Mouse (Mus musculus) right cerebral cortex, adult 2 months (tissue): ENCODE data around the gene Arhgdia.
A peak's percentile ranks its signal among the peaks of the same experiment; 100 is the strongest.
"Not testable (repeated sequence)": the region's sequence is repeated elsewhere in the genome, so short reads cannot be mapped to it uniquely, and the experiment has no call there.

Experiments
- DNase-seq, 2 experiments: peaks; one replicate each; pipeline ENCODE4 v3.0.0; 2021 to 2022; ENCODE audit warnings: low spot score in 2 of 2

Arhgdia gene

DNA sequence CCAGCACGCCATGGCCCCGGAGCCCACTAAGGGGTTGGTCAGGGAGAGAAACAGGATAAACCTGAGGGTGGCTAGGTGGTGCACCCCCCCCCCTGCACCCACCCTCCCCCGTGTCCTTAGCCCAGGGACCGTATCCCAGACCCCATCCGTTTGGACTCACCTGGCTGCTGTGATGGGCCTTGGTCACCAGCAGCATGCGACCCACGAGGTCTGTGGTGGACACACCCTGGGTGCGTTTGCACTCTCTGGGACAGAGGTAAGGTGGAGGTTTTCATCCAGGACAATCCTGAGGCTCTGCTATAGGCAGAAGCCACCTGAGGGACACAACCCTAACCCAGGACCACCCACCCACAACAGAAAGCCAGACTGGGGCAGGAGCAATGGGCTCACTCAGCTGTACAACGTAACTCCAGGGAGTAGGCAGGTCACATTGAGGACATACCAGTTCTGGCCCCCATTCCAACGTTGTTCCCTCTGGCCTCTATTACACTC is 32.1 kb upstream of the Arhgdia start:
- no peak for DNase-seq

GRCm38 (mm10) chr11:120612763-120613162 is 31.3 kb upstream of the Arhgdia start:
- peak; percentile 55 to 61 for DNase-seq

DNA sequence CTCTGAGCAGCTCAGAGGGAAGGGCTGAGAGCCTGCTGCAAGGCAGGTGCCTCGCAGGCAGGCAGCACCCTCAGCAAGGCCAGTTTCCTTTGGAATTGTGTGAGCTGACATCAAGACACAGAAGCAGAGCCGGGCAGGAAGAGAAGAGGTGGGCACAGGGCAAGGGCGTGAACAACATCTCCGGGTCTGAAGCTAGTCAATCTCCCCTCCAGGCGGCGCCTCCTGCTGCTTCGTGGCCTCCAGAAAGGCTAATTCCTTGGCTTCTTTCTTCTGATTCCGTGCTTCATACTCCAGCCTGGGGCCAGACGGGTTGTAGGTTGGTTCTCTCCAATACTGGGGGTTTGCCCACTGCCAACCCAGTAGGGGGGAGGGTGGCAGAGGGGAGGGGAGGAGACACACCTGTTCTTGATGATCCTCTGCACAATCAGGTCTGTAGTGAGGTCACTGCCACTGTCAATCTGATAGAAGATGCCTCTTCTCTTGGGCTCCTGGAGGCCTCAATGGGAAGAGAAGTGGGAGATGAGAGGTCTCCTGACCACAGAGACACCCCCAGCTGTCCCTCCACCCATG is 29.1 kb upstream of the Arhgdia start:
- no peak for DNase-seq

- no peak for DNase-seq
Observed at GRCm38 (mm10) chr11:120609250-120609649, 27.8 kb upstream of the Arhgdia start.

DNA sequence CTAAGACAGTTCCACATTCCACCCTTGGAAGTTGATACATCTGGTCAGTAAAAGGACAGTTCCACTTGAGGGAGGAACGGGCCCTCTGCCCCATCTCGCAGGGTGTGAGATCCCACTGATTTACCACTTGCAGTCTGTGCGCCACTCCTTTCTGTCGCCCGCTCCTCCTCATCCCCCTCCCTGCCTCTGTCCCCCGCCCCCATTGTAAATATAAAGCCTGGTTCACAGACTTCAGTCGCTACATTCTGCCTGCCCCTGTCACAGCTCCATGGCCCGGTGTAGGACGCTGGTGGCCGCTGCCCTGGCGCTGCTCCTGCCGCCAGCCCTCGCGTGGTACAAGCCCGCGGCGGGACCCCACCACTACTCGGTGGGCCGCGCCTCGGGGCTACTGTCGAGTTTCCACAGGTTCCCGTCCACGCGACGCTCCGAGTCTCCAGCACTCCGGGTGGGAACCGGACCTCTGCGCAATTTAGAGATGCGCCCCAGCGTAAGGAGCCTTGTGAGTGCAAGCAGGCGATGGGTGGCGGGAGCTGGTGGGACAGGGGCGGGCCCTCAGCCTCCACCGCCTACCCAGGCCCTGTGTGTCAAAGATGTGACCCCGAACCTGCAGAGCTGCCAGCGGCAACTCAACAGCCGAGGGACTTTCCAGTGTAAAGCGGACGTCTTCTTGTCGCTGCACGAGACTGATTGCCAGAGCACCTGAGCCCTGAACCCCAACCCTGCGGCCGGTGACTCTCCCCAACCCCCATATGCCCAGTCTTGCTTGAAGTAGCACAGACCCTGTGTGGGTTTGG is 27.0 kb upstream of the Arhgdia start, which contains the start of gene Npb:
Gene Npb (plus strand): TSS at position 237 of the 794 bp plus-strand sequence.
- DNase-seq: no peak

DNA sequence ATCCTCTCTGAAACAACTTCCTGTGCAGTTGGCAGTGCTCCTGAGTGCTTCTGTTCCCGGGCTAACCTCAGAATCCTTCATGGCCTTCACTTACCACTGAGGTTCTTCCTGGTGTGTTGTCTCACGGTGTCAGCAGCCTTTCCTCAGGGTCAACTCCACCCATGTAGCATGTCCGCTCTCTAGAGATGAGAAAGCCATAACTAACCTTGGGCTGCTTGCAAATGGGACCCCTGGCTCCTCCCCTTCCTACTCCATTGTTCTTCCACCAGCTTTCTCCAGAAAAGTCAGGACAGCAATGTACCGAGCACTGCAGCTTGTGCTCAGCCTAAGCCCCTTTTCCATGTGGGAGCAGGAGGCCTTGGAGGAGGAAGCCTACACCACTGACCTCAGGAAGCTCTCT is 25.3 kb upstream of the Arhgdia start:
- no peak for DNase-seq

GRCm38 (mm10) chr11:120605667-120606066 is 24.2 kb upstream of the Arhgdia start:
- DNase-seq: no peak

DNA sequence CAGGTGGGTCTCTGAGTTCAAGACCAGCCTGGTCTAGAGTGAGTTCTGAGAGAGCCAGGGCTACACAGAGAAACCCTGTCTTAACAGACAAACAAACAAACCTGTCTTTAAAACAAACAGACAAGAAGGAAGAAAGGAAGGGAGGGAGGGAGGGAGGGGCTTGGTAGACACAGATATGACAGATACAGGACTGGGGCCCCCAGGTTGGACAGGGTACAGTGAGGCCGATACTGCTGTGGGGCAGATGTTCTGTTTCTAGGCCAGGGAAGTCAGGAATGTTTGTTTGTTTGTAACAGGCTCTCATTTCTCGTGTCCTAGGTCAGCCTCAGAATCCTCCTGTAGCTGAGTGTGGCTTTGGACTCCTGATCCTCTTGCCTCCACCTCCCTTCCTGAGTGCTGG is 22.1 kb upstream of the Arhgdia start:
- no peak for DNase-seq

DNA sequence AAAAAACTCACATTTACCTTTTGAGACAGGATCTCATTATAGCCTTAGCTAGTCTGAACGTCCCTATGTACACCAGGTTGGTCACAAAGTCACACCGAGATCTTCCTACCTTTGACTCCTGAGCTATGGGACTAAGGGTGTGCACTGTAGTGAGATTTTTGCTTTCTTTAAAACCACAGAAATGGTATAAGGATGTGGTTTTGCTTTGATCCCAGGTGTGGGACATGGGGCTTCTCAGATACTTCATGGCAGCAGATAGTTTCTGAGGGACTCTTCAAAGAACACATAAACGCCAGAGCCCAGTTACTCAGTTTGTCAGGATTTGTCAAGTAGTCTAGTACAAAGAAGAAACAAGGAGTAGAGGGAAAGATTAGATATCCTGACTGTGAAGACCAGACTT is 19.3 kb upstream of the Arhgdia start:
- DNase-seq: no peak

DNA sequence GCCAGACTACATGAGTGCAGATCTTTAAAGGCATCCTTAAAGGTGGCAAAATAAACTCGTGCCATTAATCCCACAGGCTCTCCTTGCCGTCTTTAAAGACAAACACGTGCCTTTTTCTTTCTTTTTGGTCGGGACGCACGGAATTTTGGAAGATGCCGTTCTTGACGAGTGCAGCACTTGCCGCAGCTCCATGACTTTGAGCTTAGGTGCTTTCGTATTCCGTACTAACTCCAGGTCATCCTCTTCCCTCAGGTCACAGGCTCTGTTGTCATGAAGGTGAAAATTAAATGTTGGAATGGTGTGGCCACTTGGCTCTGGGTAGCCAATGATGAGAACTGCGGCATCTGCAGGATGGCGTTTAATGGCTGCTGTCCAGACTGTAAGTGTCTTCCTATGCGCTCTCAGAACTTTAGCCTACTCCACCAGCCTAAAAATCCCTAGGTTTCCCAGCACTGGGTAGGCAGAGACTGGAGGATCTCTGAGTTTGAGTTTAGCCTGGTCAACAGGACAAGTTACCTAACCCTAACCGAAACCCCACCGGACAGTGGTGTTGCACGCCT is 17.6 kb upstream of the Arhgdia start:
- no peak for DNase-seq

- DNase-seq: peak; percentile 88 to 94
Observed at GRCm38 (mm10) chr11:120598283-120598989, 17.0 kb upstream of the Arhgdia start, which contains the start of the genes Alyref and Anapc11. TSS of gene Alyref (minus strand) at chr11:120598365. TSS of gene Anapc11 (plus strand) at chr11:120598421.

DNA sequence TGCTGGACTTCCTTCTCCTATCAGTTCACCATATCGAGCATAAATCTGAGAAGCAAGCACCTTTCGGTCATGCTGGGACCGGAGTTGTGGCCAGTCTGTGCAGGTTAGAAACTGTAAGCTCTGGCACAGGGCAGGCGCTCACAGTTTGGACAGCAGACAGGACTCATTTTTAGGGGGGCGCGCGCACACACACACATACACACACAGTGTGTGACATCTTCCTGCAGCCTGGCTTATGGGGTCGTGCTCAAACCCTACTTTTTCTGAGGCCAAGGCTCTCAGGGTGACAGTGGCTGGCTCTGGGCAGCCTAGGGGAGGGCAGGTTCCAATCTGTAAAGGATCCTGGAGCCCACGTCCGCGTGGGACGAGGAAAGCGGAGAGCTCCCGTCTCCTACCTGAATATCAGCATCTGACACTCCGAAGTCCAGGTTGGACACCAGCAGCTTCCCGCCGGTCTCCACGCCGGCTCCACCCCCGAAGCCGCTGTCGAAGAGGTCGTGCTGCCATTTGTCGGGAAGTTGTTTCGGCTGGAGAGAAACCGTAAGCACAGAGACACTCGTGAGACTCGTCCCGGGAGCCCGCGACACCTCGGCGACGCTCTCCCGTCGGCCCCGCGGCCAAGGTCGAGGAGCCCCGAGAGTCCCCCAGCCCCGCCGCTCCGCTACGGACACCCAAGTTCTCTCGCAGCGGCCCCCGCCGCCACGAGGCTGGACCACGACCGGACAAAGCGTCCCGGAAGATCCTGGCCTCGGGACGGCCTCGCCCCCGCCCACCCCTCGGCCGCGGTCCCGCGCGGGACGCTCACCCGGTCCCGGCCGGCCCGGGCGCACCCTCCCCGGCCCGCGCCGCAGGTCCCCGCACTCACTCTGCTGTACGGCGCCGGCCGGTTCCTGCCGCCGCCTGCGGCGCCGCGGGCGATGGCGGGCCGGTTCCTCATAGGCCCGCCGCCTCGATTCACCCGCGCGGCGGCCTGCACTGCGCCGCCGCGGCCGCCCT is 16.1 kb upstream of the Arhgdia start:
- DNase-seq: no peak

GRCm38 (mm10) chr11:120588531-120588930 is 7.1 kb upstream of the Arhgdia start:
- DNase-seq: no peak

- no peak for DNase-seq
Observed at GRCm38 (mm10) chr11:120583937-120584336, 2.5 kb upstream of the Arhgdia start.

GRCm38 (mm10) chr11:120582982-120583293 is 1.5 kb upstream of the Arhgdia start:
- not testable (repeated sequence) for DNase-seq

DNA sequence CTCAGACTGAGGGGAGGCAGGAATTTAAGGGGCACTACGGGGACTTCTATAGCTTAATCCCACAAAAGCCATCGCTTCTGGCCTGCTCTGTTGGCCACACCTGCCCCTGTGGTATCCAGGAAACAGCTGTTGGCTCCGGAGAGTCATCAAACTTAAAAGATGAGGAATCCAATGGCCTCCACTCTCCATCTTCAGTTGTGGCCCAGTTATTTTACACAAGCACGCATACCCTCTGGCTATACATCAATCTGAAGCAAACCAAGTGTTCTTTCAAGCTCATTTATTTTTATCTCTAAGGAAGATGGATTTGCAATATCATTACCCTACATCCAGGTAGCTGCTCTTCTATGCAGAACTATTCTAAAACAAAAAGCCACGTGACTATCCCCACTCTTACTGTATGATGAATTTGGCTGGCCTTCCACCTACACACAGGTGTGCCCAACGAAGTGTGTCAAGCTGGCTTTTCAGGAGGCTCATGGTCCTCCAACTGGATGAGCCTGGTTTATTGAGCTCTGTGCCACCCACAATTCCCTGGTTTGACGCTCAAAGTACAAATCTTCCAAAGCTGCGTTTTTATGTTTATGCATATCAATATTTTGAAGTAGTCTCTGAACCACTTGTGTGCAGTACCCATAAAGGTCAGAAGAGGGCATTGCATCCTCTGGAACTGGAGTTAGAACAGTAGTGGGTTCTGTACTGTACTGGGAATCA is 1.0 kb upstream of the Arhgdia start:
- peak in 1 of 2 experiments; percentile 18 for DNase-seq

GRCm38 (mm10) chr11:120580871-120581331 is 523 bp downstream of the Arhgdia start:
- peak; percentile 29 to 46 for DNase-seq

- DNase-seq: no peak
Observed at GRCm38 (mm10) chr11:120580190-120580589, 1.2 kb downstream of the Arhgdia start.

DNA sequence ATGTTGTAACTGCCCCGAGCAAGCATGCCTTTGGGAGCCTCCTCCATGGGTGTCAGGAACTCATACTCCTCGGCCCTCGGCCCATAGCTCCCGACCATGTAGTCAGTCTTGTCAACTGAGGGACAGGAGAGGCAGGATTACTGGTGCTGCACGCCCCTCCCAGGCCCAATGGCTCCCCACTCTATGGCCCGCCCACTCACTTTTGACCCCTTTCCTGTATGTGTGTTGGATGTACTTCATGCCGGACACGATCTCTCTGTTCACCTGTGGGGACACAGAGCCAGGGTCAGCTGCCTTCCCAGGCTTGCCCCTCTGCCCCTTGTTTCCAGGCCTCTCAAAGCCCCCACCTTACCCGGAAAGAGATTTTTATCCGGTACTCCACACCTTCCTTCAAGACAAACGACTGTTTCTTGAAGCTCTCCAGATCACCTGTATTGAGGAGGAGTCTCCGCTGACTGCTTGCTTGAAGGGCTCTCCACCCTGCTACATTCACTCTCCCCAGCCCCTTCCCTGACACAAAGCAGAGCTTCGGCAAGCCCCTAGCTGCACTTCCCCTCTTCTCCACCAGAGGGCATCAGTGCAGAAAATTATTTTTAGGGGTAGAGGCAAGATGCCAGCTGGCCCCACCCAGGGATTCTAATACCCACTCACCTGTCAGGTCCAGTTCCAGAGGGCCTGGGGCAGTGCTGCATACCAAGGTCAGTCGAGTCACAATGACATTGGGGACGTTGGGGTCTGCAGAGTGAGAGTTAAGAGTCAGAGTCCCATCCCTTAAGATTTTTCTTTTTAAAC is 1.9 kb downstream of the Arhgdia start:
- peak; percentile 70 to 82 for DNase-seq
